Mouse (Mus musculus) gastrocnemius, postnatal 36 days (tissue): ENCODE data around the gene Fiz1. TPM values are rescaled to one million over a fixed set of nuclear protein-coding genes. Genes with fewer than 3 reads are reported as not detected.
"Not testable (repeated sequence)": the region's sequence is repeated elsewhere in the genome, so short reads cannot be mapped to it uniquely, and the experiment has no call there.

Experiments
- DNase-seq, 2 experiments: peaks; one replicate each; pipeline ENCODE4 v3.0.0; 2022
- intact Hi-C: fragments of 180-260 bp; cut with DNase I; formaldehyde crosslinking; loops from one replicate; pipeline ENCODE4 v1.15.1; 2025
- total RNA-seq, 2 experiments: library from RNA; stranded (reverse); gene quantifications; 2 replicates each; pipeline ENCODE4 v1.2.3; 2021

Fiz1 gene
- total RNA-seq, 2 experiments from 2014 or later: 20.7 to 22.7 TPM

DNA sequence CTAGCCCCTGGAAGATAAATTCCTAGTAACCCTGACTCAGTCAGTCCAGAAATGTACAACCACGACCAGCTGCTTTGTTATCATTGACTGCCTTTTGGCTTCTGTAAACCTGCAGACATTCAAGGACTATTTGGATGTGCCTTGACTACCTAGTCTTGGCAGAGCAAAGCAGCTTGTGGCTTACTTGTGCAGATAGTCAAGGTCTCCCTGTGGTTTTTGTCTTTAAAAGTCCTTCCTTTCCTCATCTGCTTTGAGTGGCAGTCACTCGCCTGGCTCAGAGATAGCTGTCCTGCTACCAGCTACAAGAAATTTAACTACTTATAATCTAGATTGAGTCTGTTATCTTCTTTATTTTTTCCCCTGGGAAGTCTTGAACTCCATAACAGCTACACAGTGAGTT is 30.5 kb upstream of the Fiz1 start:
- DNase-seq: no peak
- intact Hi-C loops: no loop called here

DNA sequence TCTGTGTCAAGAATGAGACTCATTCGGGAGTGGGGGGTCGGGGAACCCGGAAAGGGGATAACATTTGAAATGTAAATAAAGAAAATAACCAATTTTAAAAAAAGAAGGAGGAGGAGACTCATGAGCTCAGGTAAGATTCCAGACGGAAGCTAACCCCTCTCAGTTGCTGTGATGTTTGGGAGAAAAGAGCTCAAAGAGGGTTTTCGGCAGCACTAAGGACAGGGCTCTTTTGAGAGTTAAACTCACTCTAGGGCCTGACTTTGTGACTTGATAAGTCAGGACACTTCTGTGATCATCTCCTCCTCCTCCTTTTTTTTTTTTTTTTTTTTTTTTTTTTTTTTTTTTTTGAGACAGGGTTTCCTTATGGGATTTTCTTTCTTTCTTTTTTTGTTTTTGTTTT is 24.4 kb upstream of the Fiz1 start:
- intact Hi-C loops: loop anchor here (2.0 kb wide), 1 partner anchor 20 kb away; no protein-coding TSS in a partner anchor
- DNase-seq: no peak

DNA sequence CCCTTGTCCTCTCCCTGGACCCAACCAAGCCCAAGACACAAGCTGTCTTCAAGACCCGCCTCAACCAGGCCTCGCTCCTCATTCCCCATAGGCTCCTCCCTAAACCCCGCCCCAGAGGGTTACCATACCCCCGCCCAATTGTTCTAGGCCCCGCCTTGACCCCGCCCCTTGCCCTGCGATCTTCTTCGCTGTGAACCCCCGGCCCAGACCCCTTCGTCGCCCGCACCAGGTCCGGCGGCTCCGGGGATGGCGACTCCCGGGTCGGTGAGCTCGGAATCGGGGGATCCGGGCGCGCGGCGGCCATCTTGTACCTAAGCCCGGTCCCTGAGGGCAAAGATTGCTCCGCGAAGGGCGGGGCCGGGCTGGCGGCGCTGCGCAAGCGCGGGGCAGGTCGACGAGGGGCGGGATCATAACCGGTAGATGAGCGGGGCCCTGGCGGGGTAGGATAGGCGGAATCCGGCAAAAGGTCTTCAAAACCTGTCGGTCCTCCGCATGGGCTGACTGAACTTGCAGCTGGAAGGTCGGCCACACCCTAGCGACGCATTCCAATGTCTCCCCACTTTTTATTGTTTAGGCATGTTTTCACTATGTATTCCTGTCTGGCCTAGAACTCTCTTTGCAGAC is 23.7 kb upstream of the Fiz1 start, which contains the start of gene Zfp784:
Zfp784 (minus strand) TSS at position 338 of the 624 bp plus-strand sequence.
- intact Hi-C loops: loop anchor here (2.0 kb wide), 1 partner anchor 21 kb away; no protein-coding TSS in a partner anchor
- DNase-seq: peak; percentile 90 to 95

DNA sequence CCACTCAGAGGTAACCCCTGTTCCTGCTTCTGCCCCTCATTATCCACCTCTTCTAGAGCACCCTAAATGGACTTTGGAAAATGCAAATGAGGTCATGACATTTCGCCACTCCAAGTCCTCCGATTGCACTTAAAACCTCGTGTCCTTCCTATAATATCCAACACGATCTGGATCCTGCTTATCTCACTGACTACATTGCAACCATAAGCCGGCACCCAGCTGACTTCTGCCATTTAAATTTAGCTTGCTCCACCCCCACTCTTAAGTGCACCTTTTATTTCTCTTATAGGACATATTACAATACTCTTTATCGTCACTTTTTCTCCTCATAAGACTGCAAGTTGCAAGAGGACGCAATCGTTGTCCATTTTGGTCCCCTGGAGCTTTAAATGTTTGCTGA is 23.0 kb upstream of the Fiz1 start:
- DNase-seq: no peak
- intact Hi-C loops: no loop called here

DNA sequence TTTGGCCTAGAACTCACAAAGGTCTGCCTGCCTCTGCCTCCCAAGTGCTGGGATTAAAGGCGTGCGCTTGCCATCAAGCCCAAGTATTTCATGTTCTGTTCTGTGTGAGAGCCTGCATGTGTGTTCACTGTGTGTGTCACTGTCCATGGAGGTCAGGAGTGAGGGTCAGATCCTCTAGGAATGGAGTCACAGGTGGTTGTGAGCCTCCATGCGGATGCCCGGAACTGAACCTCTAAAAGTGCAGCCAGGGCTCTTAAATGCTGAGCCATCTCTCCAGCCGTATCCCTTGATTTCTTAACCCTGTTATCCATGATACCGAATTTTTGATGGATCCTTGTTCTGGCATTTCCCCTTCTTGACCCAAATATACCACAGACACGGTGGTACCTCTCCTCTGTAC is 22.5 kb upstream of the Fiz1 start:
- no peak for DNase-seq
- intact Hi-C loops: no loop called here

DNA sequence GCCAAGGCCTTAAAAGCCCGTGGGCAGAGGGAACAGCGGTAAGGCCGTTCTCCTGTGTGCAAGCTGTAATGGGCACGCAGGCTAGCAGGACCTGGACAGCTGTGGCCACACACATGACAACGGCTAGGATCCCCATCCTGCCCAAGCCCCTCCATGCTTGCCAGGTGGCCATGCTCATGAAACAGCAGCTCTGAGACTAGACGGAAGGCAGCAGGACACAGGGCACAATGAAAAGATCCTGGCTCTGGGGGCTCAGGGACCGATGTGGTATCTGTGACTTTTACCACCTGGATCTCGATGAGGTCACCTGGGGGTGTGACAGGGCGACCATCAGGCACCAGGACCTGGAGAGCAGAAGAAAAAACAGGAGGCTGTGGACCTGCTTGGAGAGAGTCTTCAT is 21.6 kb upstream of the Fiz1 start:
- intact Hi-C loops: no loop called here
- no peak for DNase-seq

DNA sequence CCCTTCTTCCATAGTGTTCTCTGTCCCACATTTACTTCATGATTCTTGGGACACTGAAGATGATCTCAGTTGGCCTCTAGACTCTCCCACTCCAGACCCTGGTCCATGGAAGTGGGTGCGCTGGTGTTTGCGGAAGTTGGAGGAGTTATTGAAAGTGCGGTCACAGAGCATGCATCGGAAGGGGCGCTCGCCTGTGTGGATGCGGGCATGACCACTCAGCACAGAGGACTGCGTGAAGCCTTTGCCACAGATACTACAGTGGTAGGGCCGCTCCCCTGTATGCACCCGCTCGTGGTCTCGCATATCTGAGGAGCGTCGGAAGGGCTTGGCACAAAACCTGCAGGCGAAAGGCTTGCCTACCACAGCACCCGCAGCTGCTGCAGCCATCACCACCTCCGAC is 21.1 kb upstream of the Fiz1 start:
- DNase-seq: no peak
- intact Hi-C loops: no loop called here

DNA sequence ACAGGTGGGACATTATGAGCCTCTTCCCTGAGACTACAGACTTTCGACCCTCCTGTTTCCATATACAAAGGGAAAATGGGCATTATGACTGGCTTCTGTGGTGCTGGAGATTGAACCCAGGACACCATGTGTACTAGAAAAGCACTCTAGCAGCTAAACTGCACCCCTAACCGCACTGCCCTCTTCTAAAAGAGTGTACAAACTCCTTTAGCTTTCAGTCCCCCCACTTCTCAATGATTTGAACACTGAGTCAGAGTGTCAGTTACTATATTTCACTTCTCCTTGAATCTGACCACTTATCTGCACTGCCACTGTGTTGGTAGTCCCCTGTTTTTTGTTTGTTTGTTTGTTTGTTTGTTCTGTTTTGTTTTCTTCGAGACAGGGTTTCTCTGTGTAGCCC is 19.3 kb upstream of the Fiz1 start, which contains the start of gene 4632433K11Rik:
4632433K11Rik (plus strand) TSS at position 301 of the 400 bp plus-strand sequence.
- no peak for DNase-seq

DNA sequence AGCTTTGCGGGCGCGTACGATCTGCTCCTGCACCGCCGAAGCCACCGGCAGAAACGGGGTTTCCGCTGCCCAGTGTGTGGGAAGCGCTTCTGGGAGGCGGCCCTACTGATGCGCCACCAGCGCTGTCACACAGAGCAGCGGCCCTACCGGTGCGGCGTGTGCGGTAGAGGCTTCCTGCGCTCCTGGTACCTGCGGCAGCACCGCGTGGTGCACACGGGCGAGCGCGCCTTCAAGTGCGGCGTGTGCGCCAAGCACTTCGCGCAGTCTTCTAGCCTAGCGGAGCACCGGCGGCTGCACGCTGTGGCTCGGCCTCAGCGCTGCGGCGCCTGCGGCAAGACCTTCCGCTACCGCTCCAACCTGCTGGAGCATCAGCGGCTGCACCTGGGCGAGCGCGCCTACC is 17.0 kb upstream of the Fiz1 start:
- no peak for DNase-seq
- intact Hi-C loops: no loop called here

More for the DNA sequence above, 19.3 kb upstream of the Fiz1 start, which contains the start of gene 4632433K11Rik:
- intact Hi-C loops: no loop called here

DNA sequence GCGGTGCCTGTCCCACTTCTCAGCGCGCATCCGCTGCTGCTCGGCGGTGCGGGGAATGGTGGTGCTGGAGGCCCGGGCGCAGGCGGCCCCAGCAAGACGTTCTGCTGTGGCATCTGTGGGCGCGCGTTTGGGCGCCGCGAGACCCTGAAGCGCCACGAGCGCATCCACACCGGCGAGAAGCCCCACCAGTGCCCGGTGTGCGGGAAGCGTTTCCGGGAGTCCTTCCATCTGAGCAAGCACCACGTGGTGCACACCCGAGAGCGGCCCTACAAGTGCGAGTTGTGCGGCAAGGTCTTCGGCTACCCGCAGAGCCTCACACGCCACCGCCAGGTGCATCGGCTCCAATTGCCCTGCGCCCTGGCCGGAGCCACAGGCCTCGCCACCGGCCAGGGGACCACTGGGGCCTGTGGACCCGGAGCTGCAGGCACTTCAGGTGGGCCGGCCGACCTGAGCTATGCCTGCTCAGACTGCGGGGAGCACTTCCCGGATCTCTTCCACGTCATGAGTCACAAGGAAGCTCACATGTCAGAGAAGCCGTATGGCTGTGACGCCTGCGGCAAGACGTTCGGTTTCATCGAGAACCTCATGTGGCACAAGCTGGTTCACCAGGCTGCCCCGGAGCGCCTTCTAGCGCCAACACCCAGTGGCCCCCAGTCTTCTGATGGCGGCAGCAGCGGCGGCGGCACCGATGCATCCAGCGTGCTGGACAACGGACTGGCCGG is 16.2 kb upstream of the Fiz1 start:
- DNase-seq: no peak
- intact Hi-C loops: no loop called here

DNA sequence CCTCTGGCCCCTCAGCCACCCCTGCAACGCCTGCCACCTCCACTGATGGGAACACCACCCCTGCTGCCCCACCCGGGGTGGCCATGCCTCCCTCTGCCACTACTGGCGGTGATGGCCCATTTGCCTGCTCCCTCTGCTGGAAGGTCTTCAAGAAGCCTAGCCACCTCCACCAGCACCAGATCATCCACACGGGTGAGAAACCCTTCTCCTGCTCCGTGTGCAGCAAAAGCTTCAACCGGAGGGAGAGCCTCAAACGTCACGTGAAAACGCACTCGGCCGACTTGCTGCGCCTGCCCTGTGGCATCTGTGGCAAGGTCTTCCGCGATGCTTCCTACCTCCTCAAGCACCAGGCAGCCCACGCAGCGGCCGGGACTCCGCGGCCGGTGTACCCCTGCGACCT is 15.4 kb upstream of the Fiz1 start:
- no peak for DNase-seq
- intact Hi-C loops: no loop called here

DNA sequence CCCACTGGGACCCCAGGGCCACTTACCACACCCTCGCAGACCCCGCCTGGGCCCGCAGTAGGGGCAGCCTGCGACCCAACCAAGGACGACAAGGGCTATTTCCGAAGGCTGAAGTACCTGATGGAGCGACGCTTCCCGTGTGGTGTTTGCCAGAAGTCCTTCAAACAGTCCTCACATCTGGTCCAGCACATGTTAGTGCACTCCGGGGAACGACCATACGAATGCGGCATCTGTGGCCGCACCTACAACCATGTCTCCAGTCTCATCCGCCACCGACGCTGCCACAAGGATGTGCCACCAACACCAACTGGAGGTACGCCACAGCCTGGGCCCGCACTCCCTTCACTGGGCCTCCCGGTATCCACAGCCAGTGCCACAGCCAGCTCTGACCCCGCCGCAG is 15.0 kb upstream of the Fiz1 start:
- no peak for DNase-seq
- intact Hi-C loops: no loop called here

DNA sequence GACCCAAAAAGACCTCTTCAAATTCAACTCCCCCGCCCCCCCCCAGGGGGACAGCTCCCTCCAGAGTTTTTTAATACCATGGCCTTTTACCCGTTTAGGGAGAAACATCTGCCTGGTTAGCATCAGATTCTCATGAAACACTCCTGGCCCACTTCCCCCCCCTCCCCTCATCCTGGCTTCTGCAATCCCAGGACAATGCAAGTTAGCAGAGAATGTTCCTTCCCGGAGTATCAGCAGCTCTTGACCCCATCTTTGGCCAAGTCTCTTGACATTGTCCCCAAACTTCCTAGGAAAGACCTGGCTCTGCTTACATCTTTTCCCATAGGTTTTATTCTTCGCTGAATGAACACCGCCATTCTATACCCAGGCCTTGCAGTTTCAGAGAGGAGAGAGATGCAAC is 6.7 kb upstream of the Fiz1 start:
- no peak for DNase-seq
- intact Hi-C loops: no loop called here

DNA sequence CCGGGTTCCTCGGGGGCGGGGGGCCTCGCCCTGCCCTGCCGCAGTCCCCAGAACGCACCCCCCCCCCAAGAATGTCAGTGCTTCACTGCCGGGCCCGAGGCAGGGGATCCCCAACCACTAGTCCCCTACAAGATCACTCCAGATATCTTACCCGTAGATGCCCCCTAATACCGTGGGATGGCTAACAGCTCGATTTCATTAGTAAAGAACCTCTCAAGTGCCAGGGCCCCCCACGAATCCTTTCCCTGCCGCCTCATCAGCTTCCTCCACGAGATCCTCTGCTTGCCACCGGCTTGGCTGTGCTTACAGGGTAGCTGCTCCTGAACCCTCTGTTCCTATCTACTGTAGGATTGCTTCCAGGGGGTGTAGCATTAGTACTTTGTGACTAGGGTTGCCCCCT is 6.2 kb upstream of the Fiz1 start:
- intact Hi-C loops: no loop called here
- DNase-seq: no peak

DNA sequence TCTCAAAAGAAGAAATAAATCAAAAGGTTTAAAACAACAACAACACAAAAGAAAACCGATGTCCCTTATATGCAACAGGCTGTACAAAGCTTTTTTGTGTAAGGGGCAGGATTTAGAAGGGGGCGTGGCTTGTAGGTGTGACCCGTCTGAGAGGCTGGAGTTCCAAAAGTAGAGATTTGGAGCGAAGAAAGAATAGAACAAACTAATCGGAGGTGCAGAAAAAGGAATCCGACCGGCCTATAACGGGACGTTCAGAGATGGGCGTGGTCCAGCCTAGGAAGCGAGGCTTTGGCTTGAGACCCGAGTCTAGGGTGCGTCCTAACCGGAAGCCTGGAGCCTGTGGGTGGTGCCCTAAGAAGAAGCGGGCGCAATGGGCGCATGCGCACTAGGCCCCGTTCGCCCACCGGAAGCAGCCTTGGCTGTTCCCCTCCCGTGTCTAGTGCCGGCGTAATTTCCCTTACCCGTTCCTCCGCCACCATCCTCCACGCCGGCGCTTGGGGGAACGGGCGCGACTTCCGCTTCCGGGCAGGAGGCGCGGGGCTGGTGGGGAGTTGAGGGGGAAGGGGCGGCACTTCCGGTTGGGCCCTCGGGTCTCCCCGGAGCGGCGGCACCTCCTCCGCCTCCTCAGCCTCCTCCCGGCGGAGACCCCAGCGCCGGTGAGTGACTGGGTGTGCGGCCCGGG is 5.6 kb upstream of the Fiz1 start, which contains the start of the genes Zfp865 and Ccdc106:
Zfp865 (plus strand) TSS at position 377 of the 682 bp plus-strand sequence.
Ccdc106 (plus strand) TSS at position 554 of the 682 bp plus-strand sequence.
- DNase-seq: peak; percentile 99
- intact Hi-C loops: no loop called here

DNA sequence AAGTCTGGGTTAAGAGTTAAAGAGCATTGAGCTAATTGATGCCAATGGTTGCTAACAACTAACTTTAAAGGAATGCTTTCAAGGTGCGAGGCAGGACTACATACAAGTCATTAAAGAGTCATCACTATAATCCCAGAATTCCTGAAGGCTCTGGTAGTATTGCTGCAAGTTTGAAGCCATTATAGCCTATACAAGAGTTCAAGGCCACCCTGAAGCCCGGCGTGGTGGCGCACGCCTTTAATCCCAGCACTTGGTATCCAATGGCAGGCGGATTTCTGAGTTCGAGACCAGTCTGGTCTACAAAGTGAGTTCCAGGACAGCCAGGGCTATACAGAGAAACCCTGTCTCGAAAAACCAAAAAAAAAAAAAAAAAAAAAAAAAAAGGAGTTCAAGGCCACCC is 5.1 kb upstream of the Fiz1 start:
- intact Hi-C loops, DNase-seq: not testable (repeated sequence)

DNA sequence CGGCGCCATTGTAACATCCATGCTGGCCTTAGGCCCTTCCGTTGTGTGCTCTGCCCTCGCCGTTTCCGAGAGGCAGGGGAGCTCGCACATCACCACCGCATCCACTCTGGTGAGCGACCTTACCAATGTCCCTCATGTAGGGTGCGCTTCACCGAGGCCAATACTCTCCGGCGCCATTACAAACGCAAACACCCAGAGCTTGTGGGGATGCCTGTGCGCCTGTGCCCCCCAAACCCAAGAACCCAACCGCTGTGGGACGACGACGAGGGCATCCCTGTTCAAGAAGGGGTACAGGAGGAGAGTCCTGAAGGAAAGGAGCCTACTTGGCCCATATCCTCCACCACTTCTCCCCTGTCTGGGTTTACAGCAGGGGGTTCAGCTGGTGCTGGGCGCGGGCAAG is 3.4 kb upstream of the Fiz1 start:
- intact Hi-C loops: no loop called here
- DNase-seq: no peak

DNA sequence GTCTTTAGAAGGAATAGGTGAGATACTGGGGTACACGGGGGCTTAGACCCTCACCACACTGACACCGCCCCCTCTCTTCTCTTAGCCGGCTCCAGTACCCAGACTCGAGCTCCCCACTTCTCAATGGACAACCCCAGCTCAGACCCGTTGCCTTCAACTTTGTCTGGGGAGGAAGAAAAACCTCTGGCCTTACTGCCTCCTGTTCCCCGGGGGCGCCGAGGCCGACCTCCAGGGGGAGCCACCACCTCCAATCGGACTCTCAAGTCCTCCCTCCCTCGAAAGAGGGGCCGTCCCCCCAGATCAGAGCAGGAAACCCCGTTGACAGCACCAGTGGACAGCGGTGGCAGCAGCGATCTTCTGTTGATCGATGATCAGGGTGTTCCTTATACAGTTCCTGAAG is 2.9 kb upstream of the Fiz1 start:
- intact Hi-C loops: no loop called here
- no peak for DNase-seq

DNA sequence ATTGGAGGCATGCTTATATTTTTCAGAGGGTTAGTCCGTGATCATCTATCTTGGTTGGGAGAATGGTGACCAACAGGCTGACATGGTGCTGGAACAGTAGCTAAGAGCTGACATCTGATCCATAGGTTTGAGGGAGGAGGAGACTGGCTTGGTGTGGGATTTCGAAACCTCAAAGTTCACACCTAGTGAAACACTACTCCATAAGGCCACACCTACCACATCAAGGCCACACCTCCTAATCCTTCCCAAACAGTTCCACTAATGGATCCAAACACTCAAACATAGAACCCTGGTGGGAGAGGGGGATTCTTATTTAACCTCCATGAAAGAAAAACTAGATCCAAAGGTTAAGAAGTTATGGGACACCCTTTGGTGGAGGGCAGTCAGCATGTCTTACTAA is 2.4 kb upstream of the Fiz1 start:
- intact Hi-C loops: no loop called here
- no peak for DNase-seq

DNA sequence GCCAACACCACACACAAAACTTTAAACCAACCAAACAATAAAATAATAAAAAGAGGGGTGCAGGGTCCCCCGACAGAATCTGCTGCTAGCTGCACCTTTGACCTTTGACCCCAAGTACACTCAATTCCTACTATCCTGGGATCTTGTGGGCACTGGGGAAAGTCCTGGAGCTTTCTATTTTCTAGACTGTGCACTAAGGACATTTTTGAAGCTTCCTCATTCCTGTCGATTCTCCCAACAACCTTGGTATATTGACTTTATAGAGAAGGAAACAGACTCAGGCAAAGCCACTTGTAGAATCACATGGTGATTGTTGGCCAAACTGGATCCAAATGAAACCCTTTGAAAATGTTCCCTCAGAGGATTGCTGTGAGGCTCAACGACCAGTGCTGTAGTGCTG is 1.6 kb upstream of the Fiz1 start:
- intact Hi-C loops: no loop called here
- no peak for DNase-seq
